Mouse (Mus musculus): ENCODE measurements around the gene Metap1d. TPM values are rescaled to one million over a fixed set of nuclear protein-coding genes. Genes with fewer than 3 reads are reported as not detected.

Gene Metap1d
- polyA plus RNA-seq, 1 experiment from 2014 or later: 21.7 TPM

DNA sequence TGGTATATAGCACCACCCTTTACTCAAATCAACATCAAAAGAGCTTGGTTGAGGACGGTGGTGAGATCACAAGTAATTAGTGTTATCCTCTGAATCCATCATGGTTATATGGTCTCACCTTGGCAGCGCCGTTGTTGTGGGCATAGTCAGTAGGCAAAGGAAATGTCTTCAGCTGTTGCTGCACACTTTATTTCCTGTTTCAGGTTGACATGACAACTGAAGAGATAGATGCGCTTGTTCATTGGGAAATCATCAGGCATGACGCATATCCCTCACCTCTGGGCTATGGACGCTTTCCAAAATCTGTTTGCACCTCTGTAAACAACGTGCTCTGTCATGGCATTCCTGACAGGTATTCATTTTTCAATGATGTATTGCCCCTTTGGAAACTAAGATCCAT lies 58.1 kb downstream of the Metap1d start:
- DNase-seq: no peak
- H3K4me2 ChIP-seq (ENCODE audit: low read depth, low read length): no peak overlapping the region
- H3K27me3 ChIP-seq (ENCODE audit: insufficient read depth, low read length): no peaks in the 10 kb centered on the region
- 84% methylated on average over 7 of the region's 7 CpGs for WGBS (ENCODE audit: insufficient replicate concordance)
- H3K4me1 ChIP-seq (ENCODE audit: insufficient read depth): no peaks in the 10 kb centered on the region
- TF ChIP-seq CTCF (IDR thresholded peaks at IDR 0.05; ENCODE audit: low read depth) (no peak), EP300 (IDR thresholded peaks at IDR 0.05; ENCODE audit: low read depth) (no peak)
- no peak overlapping the region for H3K27ac ChIP-seq (ENCODE audit: low read depth)
- ATAC-seq: no peak
- no peaks in the 10 kb centered on the region; the same call in none of the 2 replicates for H3K36me3 ChIP-seq (replicated peaks; ENCODE audit: insufficient read depth, low read length)
- no peak overlapping the region for H3K9ac ChIP-seq (replicated peaks)
- H3K4me3 ChIP-seq (ENCODE audit: low read depth, low read length): no peak overlapping the region
- no peaks in the 10 kb centered on the region for H3K9me3 ChIP-seq (ENCODE audit: low read length)

DNA sequence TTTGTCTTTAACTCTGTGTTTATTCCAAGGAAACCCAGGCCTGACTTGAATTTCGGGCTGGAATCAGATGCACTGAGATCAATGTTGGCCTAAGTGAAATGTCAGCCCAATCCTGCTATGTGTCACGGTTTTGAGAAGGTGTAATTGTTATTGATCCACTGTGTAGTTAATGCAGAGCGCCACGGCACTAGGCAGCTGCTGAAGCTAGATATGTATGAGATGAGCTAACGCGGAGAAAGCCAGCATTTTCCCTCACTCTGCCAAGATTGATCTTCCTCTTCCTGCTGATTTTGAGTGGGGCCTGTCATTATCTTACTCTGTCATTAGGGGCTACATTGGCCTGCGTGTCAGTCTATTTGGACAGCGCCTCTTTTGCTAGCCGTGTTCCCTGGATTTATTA lies 59.2 kb downstream of the Metap1d start:
- no peaks in the 10 kb centered on the region for H3K4me1 ChIP-seq (ENCODE audit: insufficient read depth)
- DNase-seq (no peak), ATAC-seq (no peak)
- no peak for TF ChIP-seq EP300 (IDR thresholded peaks at IDR 0.05; ENCODE audit: low read depth)
- TF ChIP-seq CTCF (IDR thresholded peaks at IDR 0.05; ENCODE audit: low read depth): no peak
- H3K9ac ChIP-seq (replicated peaks): no peak overlapping the region
- H3K27ac ChIP-seq (ENCODE audit: low read depth): no peak overlapping the region
- no peaks in the 10 kb centered on the region; the same call in none of the 2 replicates for H3K36me3 ChIP-seq (replicated peaks; ENCODE audit: insufficient read depth, low read length)
- H3K27me3 ChIP-seq (ENCODE audit: insufficient read depth, low read length): no peaks in the 10 kb centered on the region
- H3K4me2 ChIP-seq (ENCODE audit: low read depth, low read length): no peak overlapping the region
- H3K9me3 ChIP-seq (ENCODE audit: low read length): no peaks in the 10 kb centered on the region
- H3K4me3 ChIP-seq (ENCODE audit: low read depth, low read length): no peak overlapping the region
- WGBS (ENCODE audit: insufficient replicate concordance): 87% methylated on average over 9 of the region's 9 CpGs

GRCm38 (mm10) chr2:71516995-71517394 lies 63.9 kb downstream of the Metap1d start:
- no peak overlapping the region for H3K27ac ChIP-seq (ENCODE audit: low read depth)
- no peak overlapping the region for H3K9ac ChIP-seq (replicated peaks)
- H3K27me3 ChIP-seq (ENCODE audit: insufficient read depth, low read length): peaks cover 3% of the 10 kb centered on the region; the same call in 1 of the 2 replicates
- WGBS (ENCODE audit: insufficient replicate concordance): 78% methylated on average over 4 of the region's 4 CpGs
- no peaks in the 10 kb centered on the region for H3K4me1 ChIP-seq (ENCODE audit: insufficient read depth)
- no peak overlapping the region for H3K4me3 ChIP-seq (ENCODE audit: low read depth, low read length)
- no peaks in the 10 kb centered on the region for H3K36me3 ChIP-seq (replicated peaks; ENCODE audit: insufficient read depth, low read length)
- TF ChIP-seq CTCF (IDR thresholded peaks at IDR 0.05; ENCODE audit: low read depth) (no peak), EP300 (IDR thresholded peaks at IDR 0.05; ENCODE audit: low read depth) (no peak)
- ATAC-seq (no peak), DNase-seq (no peak)
- H3K9me3 ChIP-seq (ENCODE audit: low read length): no peaks in the 10 kb centered on the region
- H3K4me2 ChIP-seq (ENCODE audit: low read depth, low read length): no peak overlapping the region

- peaks cover 6% of the 10 kb centered on the region; the same call in 1 of the 2 replicates for H3K27me3 ChIP-seq (ENCODE audit: insufficient read depth, low read length)
Measured at GRCm38 (mm10) chr2:71517466-71518099, 64.5 kb downstream of the Metap1d start.

DNA sequence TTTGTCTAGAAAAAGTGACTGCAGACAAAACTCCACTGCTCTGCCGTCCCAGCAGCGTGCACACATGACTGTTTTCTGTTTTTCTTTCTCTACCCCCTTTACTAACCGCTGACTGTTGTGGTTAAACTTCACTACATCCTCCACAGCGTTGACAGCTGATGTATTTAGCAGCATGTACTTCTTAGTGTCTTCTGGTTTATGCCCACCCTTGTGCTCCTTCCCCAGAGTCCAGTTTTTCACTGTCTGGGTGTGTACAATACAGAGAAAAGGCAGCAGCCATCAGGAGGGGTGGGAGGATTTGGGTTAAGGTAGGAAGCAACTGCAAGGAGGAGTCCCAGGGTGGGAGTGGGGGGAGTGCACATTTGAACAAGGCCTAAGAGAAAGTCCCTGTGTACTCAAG lies 69.8 kb downstream of the Metap1d start:
- Histone ChIP-seq H3K27ac (ENCODE audit: low read depth) (0 out of 2 replicates have a peak overlapping the region, but pooled peaks have one; percentile 44), H3K9me3 (ENCODE audit: low read length) (no peaks in the 10 kb centered on the region), H3K4me1 (ENCODE audit: insufficient read depth) (no peaks in the 10 kb centered on the region), H3K4me3 (ENCODE audit: low read depth, low read length) (no peak overlapping the region), H3K36me3 (replicated peaks; ENCODE audit: insufficient read depth, low read length) (no peaks in the 10 kb centered on the region), H3K27me3 (ENCODE audit: insufficient read depth, low read length) (peaks cover 52% of the 10 kb centered on the region), H3K4me2 (ENCODE audit: low read depth, low read length) (no peak overlapping the region), H3K9ac (replicated peaks) (no peak overlapping the region)
- TF ChIP-seq CTCF (IDR thresholded peaks at IDR 0.05; ENCODE audit: low read depth) (no peak), EP300 (IDR thresholded peaks at IDR 0.05; ENCODE audit: low read depth) (no peak)
- DNase-seq (no peak), ATAC-seq (0 out of 2 replicates have a peak, but pooled peaks have one; percentile 15)
- WGBS (ENCODE audit: insufficient replicate concordance): 25% methylated on average over 4 of the region's 4 CpGs

More at GRCm38 (mm10) chr2:71517466-71518099, 64.5 kb downstream of the Metap1d start:
- 81% methylated on average over 8 of the region's 8 CpGs for WGBS (ENCODE audit: insufficient replicate concordance)
- no peak for DNase-seq
- Histone ChIP-seq H3K27ac (ENCODE audit: low read depth) (no peak overlapping the region), H3K4me1 (ENCODE audit: insufficient read depth) (no peaks in the 10 kb centered on the region), H3K4me3 (ENCODE audit: low read depth, low read length) (no peak overlapping the region), H3K9me3 (ENCODE audit: low read length) (no peaks in the 10 kb centered on the region), H3K9ac (replicated peaks) (no peak overlapping the region), H3K36me3 (replicated peaks; ENCODE audit: insufficient read depth, low read length) (no peaks in the 10 kb centered on the region), H3K4me2 (ENCODE audit: low read depth, low read length) (no peak overlapping the region)
- ATAC-seq: no peak
- TF ChIP-seq EP300 (IDR thresholded peaks at IDR 0.05; ENCODE audit: low read depth): no peak
- TF ChIP-seq CTCF (IDR thresholded peaks at IDR 0.05; ENCODE audit: low read depth): no peak

GRCm38 (mm10) chr2:71523431-71523830 lies 70.4 kb downstream of the Metap1d start:
- TF ChIP-seq CTCF (IDR thresholded peaks at IDR 0.05; ENCODE audit: low read depth): no peak
- TF ChIP-seq EP300 (IDR thresholded peaks at IDR 0.05; ENCODE audit: low read depth): no peak
- no peak overlapping the region for H3K9ac ChIP-seq (replicated peaks)
- no peak overlapping the region for H3K4me3 ChIP-seq (ENCODE audit: low read depth, low read length)
- 0 out of 2 replicates have a peak overlapping the region, but pooled peaks have one; percentile 44 for H3K27ac ChIP-seq (ENCODE audit: low read depth)
- no peak overlapping the region for H3K4me2 ChIP-seq (ENCODE audit: low read depth, low read length)
- peaks cover 57% of the 10 kb centered on the region for H3K27me3 ChIP-seq (ENCODE audit: insufficient read depth, low read length)
- 37% methylated on average over 4 of the region's 4 CpGs for WGBS (ENCODE audit: insufficient replicate concordance)
- no peaks in the 10 kb centered on the region; the same call in 1 of the 2 replicates for H3K4me1 ChIP-seq (ENCODE audit: insufficient read depth)
- DNase-seq (no peak), ATAC-seq (no peak)
- no peaks in the 10 kb centered on the region for H3K36me3 ChIP-seq (replicated peaks; ENCODE audit: insufficient read depth, low read length)
- no peaks in the 10 kb centered on the region for H3K9me3 ChIP-seq (ENCODE audit: low read length)
